Mouse (Mus musculus) testis, adult 2 months (tissue): Measurements from ENCODE around the gene Togaram2.

Experiments
- CTCF ChIP-seq: fragments of 200-500 bp; IDR thresholded peaks from 2 replicates; pipeline ENCODE4 v1.5.1; 2012; ENCODE audit warnings: low read depth, mild to moderate bottlenecking, inconsistent platforms, low read length, moderate library complexity; ENCODE audit not compliant: control insufficient read depth, insufficient read depth, insufficient replicate concordance
- POLR2A ChIP-seq: fragments of 200-500 bp; IDR thresholded peaks from 2 replicates; pipeline ENCODE4 v1.6.1; 2012; ENCODE audit warnings: low read depth, mild to moderate bottlenecking, inconsistent platforms, low read length, moderate library complexity; ENCODE audit not compliant: control insufficient read depth

GRCm38 (mm10) chr17:71747561-71747960, 74.5 kb downstream of the Togaram2 start:
- TF ChIP-seq CTCF (no peak), POLR2A (no peak)
